Mouse (Mus musculus): ENCODE results near the gene Sh2b1. TPM values are rescaled to one million over a fixed set of nuclear protein-coding genes. Genes with fewer than 3 reads are reported as not detected.

The Sh2b1 gene
- polyA plus RNA-seq, 1 experiment = 27.6 TPM

DNA sequence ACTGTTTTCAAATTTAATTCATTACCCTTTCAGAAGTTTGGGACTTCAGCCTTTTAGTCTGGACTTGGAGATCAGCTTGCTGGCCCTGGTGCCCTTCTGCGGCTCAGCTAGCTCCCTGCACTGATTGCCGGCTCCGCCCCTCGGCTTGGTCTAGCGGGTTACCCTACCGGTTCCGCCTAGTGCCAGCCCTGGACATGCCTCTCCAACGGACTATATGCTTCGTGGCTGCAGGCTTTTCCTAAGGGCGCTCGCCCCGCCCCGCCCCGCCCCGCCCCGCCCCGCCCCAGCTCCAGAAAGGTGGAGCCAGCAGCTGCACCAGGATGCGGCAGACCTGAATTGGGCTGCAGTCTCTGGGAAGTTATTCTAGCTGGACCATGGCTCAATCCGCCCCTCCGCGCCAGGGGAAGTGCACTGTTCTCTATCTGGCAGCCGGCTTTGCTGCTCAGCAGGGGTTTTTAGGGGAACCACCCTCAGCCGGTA, 7.2 kb upstream of the Sh2b1 start:
- no peak for TF ChIP-seq POLR2A (IDR thresholded peaks at IDR 0.05; ENCODE audit: borderline replicate concordance, low read depth, low read length)
- TF ChIP-seq CTCF (IDR thresholded peaks at IDR 0.05; ENCODE audit: low read depth, low read length) = no peak
- Histone ChIP-seq H3K4me1 (ENCODE audit: control insufficient read depth, insufficient read depth, low read length) (no peaks in the 10 kb centered on the region), H3K27ac (ENCODE audit: insufficient read depth, low read depth, low read length) (peak overlapping the region; percentile 56), H3K4me3 (ENCODE audit: insufficient read depth, low read length) (peak overlapping the region; percentile 59)

DNA sequence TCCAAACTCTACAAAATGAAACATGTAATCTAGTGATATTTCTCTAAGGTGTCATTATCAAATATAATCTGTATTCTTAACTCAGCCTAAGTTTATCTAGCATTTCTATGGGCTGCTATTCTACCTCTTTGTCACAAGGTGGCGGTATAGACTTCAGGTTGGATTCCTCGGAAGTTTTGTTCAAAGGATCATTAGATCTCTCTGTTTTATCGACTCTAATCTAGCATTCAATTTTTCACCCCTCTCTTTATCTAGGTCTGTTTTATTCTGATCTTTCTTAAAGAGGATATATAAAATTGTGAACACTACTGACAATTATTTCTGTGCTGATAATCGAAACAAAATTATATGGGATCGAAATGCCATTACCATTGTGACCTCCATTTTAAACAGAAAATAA, 6.5 kb upstream of the Sh2b1 start:
- Histone ChIP-seq H3K4me1 (ENCODE audit: control insufficient read depth, insufficient read depth, low read length) (no peaks in the 10 kb centered on the region), H3K4me3 (ENCODE audit: insufficient read depth, low read length) (no peak overlapping the region), H3K27ac (ENCODE audit: insufficient read depth, low read depth, low read length) (no peak overlapping the region)
- TF ChIP-seq POLR2A (IDR thresholded peaks at IDR 0.05; ENCODE audit: borderline replicate concordance, low read depth, low read length) (no peak), CTCF (IDR thresholded peaks at IDR 0.05; ENCODE audit: low read depth, low read length) (no peak)

DNA sequence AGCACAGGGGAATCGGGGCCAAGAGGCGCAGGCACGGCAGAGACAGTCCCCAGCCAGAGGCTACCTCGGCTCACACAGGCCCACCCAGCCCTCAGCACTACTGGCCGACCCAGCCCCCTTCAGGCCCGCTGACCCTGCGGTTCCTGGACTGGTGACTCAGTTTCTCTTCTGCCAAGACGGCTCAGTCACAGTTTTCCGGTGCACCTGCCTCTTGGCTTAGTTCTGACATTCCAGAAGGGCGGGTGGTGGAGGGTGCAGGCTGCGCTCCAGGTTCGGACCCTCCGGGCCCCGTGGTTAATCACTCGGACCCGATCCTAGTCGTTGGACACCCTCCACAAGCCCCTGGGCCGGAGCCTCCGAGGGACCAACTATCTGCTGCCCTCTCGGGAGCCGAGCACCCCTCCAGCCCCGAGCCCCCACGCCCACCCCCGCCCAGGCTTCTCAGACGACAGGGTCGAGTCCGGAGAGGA, 703 bp downstream of the Sh2b1 start:
- H3K4me3 ChIP-seq (ENCODE audit: insufficient read depth, low read length) = peak overlapping the region; percentile 94
- peaks cover 17% of the 10 kb centered on the region for H3K4me1 ChIP-seq (ENCODE audit: control insufficient read depth, insufficient read depth, low read length)
- 0 out of 2 replicates have a peak overlapping the region, but pooled peaks have one; percentile 15 for H3K27ac ChIP-seq (ENCODE audit: insufficient read depth, low read depth, low read length)
- TF ChIP-seq POLR2A (IDR thresholded peaks at IDR 0.05; ENCODE audit: borderline replicate concordance, low read depth, low read length) (no peak), CTCF (IDR thresholded peaks at IDR 0.05; ENCODE audit: low read depth, low read length) (no peak)

DNA sequence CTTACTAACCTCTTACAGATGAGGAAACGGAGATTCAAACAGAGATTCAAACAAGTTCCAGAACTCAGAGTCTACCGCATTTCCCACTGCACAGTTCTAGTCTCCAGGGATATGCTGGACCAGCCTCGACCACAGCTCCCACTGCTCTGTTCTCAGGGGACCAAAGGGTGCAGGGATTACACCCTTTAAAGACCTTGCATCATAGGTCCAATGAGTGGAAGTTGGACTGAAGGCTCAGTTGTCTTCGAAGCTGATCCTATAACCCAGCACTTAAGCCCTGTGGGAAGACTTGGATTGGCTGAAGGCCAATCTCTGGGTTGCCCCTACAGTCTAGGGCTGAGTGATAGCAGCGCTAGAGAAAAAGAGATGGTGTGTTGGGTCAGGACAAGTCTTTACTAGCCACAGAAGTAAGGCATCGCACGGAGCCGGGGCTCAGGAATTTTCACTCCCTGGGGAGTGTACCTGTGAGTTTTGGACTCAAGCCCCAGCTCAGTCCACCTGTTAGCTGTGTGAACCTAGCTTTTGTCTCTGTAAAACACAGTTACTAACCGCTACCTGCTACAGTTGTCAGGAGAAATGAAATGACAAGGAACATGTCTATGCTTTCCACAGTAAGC, 1.6 kb downstream of the Sh2b1 start:
- Histone ChIP-seq H3K4me3 (ENCODE audit: insufficient read depth, low read length) (peak overlapping the region; percentile 94), H3K27ac (ENCODE audit: insufficient read depth, low read depth, low read length) (no peak overlapping the region)

DNA sequence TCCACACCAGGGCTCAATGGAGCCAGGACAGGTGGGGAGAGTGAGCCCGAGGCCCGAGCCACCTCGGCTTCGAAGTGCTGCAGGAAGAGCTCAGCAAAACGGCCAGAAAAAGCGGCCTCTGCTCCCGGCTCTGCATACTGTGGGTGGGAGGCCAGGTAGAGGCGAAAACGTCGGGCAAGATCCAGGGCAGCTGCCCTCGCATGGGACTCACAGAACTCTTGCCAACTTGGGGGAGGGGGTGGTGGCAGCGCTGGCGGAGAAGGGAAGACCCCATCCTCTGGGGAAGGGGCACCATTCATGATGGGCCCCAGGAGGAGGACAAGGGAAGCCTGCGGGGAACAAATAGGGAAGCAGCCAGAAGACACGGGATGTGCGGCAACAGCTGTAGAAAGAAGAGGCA, 2.5 kb downstream of the Sh2b1 start:
- Histone ChIP-seq H3K4me1 (ENCODE audit: control insufficient read depth, insufficient read depth, low read length) (peaks cover 17% of the 10 kb centered on the region), H3K4me3 (ENCODE audit: insufficient read depth, low read length) (no peak overlapping the region), H3K27ac (ENCODE audit: insufficient read depth, low read depth, low read length) (no peak overlapping the region)
- no peak for TF ChIP-seq CTCF (IDR thresholded peaks at IDR 0.05; ENCODE audit: low read depth, low read length)
- TF ChIP-seq POLR2A (IDR thresholded peaks at IDR 0.05; ENCODE audit: borderline replicate concordance, low read depth, low read length) = no peak

More for the DNA sequence above, 1.6 kb downstream of the Sh2b1 start:
- no peak for TF ChIP-seq POLR2A (IDR thresholded peaks at IDR 0.05; ENCODE audit: borderline replicate concordance, low read depth, low read length)
- TF ChIP-seq CTCF (IDR thresholded peaks at IDR 0.05; ENCODE audit: low read depth, low read length) = no peak
- peaks cover 17% of the 10 kb centered on the region for H3K4me1 ChIP-seq (ENCODE audit: control insufficient read depth, insufficient read depth, low read length)

DNA sequence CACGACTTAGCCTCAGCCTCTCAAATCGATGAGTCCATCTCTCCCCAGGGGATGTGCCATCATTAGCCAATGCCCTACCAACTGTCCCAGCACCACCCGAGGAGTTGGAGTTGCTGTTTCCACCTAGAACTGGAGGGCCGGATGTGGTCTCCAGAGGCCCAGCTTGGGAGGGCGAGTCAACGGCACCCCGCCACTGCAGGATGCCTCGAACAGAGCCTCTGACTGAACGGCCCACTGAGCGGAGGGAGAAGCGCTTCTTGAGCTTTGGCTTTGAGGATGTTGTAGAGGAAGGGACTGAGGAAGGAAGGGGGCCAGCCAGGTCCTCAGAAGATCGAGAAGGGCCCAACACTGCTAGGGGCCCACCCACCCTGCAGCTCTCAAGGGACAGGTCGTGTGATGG, 2.9 kb downstream of the Sh2b1 start:
- no peak overlapping the region for H3K27ac ChIP-seq (ENCODE audit: insufficient read depth, low read depth, low read length)
- no peak overlapping the region for H3K4me3 ChIP-seq (ENCODE audit: insufficient read depth, low read length)
- peaks cover 17% of the 10 kb centered on the region for H3K4me1 ChIP-seq (ENCODE audit: control insufficient read depth, insufficient read depth, low read length)

DNA sequence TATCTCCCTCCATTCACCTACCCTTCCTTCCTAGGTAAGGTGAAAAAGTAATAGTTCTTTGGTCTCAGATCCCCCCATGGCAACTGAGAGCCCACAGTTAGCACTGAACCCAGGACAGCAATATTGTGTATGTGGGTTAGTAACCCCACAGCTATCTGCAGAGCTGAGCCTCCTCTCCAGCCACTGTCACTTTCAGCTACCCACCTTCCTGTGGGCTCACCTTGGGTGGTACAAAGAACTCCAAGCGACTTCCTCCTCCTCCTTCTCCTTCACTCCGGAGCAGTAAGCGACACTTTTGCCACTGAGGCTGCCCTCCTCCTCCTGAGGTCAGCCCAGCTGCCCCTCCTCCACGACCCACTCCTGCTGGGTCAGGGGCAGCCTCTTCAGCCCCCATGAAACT, 3.4 kb downstream of the Sh2b1 start:
- Histone ChIP-seq H3K4me3 (ENCODE audit: insufficient read depth, low read length) (no peak overlapping the region), H3K27ac (ENCODE audit: insufficient read depth, low read depth, low read length) (no peak overlapping the region), H3K4me1 (ENCODE audit: control insufficient read depth, insufficient read depth, low read length) (peaks cover 17% of the 10 kb centered on the region)
- TF ChIP-seq CTCF (IDR thresholded peaks at IDR 0.05; ENCODE audit: low read depth, low read length) = no peak

More for the DNA sequence above, 2.9 kb downstream of the Sh2b1 start:
- TF ChIP-seq POLR2A (IDR thresholded peaks at IDR 0.05; ENCODE audit: borderline replicate concordance, low read depth, low read length) (no peak), CTCF (IDR thresholded peaks at IDR 0.05; ENCODE audit: low read depth, low read length) (no peak)

DNA sequence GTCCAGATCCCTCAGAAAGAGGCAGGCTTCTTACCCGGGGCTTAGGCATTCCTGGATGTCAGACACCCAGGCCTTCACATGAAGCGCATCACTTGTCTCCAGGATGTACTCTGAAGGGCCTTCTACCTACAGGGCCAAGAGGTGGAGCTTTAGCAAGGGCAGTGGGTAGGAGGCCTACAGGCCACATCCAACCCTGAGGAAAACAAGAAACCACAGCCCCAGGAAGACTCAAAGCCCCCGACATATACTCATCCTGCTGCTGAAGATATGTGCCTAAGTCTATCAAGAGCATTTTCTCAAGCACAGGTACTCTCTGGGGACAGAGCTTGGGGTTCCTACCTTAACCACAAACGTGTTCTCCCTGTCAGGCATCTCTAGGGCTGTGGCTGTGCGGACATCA, 3.9 kb downstream of the Sh2b1 start:
- TF ChIP-seq POLR2A (IDR thresholded peaks at IDR 0.05; ENCODE audit: borderline replicate concordance, low read depth, low read length) (no peak), CTCF (IDR thresholded peaks at IDR 0.05; ENCODE audit: low read depth, low read length) (no peak)
- H3K27ac ChIP-seq (ENCODE audit: insufficient read depth, low read depth, low read length) = no peak overlapping the region
- H3K4me1 ChIP-seq (ENCODE audit: control insufficient read depth, insufficient read depth, low read length) = peaks cover 17% of the 10 kb centered on the region
- no peak overlapping the region for H3K4me3 ChIP-seq (ENCODE audit: insufficient read depth, low read length)

DNA sequence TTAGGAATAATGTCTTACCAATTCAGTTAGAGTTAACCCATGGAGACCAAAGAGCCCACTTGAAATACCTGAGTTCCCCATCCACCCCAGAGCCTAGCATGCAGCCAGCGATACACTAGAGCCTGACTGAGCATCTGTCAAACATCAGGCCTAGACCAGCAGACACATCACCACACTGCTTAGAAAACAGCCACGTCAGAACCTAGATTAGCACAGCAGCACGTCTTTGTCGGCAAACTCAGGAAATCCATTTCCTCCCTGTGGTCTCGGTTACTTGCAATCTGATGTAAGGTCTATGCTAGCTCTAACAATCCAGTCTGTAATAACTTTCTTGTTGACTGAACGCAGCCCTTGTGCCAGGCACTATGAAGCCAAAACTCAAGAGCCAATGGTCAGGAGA, 5.1 kb downstream of the Sh2b1 start:
- TF ChIP-seq POLR2A (IDR thresholded peaks at IDR 0.05; ENCODE audit: borderline replicate concordance, low read depth, low read length) = no peak
- no peak for TF ChIP-seq CTCF (IDR thresholded peaks at IDR 0.05; ENCODE audit: low read depth, low read length)
- H3K4me1 ChIP-seq (ENCODE audit: control insufficient read depth, insufficient read depth, low read length) = peaks cover 15% of the 10 kb centered on the region; the same call in 1 of the 2 replicates
- no peak overlapping the region for H3K4me3 ChIP-seq (ENCODE audit: insufficient read depth, low read length)
- no peak overlapping the region for H3K27ac ChIP-seq (ENCODE audit: insufficient read depth, low read depth, low read length)

DNA sequence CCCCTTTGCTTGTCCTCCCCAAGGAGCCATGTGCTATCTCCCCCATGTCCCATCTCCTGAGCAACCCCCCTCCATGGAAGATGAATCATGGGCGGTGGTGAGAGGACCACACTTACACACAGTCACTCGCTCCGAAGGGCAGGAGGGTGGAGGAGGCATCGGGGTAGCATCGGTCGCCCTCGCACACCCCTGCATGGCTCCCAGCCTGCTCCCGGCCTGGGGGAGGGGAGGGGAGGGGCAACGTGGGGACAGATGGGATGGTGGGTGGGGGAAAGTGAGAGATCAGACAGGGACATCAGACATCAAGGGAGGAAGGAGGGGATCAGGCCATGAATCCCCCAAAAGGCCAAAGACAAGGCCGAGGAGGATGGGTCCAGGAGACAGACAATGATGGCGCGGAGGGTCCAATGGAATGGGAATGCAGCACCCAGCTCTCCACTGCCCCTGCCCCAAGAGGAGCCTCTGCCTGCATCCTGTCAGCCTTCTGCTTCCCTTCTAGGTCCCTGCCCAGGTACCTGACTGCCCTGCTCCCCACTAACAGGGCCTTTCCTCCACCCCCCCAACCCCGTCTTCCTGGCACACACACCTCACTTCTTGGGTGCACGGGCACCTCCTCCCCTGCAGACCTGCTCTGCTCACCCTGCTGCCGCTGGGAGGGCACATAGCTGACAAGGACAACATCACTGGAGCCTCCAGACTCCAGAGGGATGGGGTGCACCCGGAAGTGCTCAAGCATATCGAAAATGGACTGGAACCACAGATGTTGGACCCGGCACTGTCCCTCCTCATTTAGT, 7.2 kb downstream of the Sh2b1 start:
- TF ChIP-seq CTCF (IDR thresholded peaks at IDR 0.05; ENCODE audit: low read depth, low read length) (no peak), POLR2A (IDR thresholded peaks at IDR 0.05; ENCODE audit: borderline replicate concordance, low read depth, low read length) (no peak)
- H3K4me1 ChIP-seq (ENCODE audit: control insufficient read depth, insufficient read depth, low read length) = peaks cover 13% of the 10 kb centered on the region

More for the DNA sequence above, 7.2 kb downstream of the Sh2b1 start:
- H3K27ac ChIP-seq (ENCODE audit: insufficient read depth, low read depth, low read length) = no peak overlapping the region
- no peak overlapping the region for H3K4me3 ChIP-seq (ENCODE audit: insufficient read depth, low read length)
